14 mouse cellular contexts compared by ENCODE assay signal in genomic region chr13:69502863-69503262, GRCm38 (mm10).
"Had no signal": no experiment of that assay in that cellular context is flagged by ENCODE, and none has a peak within 500 bp of the region (broad histone marks: within the 10 kb centered on the region; RNA-seq: fewer than 3 reads in every experiment).

No protein-coding gene starts in this region.

- ATAC-seq: midbrain, embryonic 15.5 days had no signal

- H3K4me3 ChIP-seq: hindbrain, embryonic 15.5 days; left cerebral cortex, adult 2 months; limb, embryonic 12.5 days; lung, embryonic 15.5 days; megakaryocyte, embryonic 14.5 days; midbrain, embryonic 15.5 days; neural tube, embryonic 12.5 days had no signal

- H3K9ac ChIP-seq: hindbrain, embryonic 15.5 days; limb, embryonic 12.5 days; lung, embryonic 15.5 days; midbrain, embryonic 15.5 days; neural tube, embryonic 12.5 days had no signal

- H3K4me2 ChIP-seq: hindbrain, embryonic 15.5 days; limb, embryonic 12.5 days; lung, embryonic 15.5 days; midbrain, embryonic 11.5 days; midbrain, embryonic 15.5 days; neural tube, embryonic 12.5 days had no signal

- H3K4me1 ChIP-seq: hindbrain, embryonic 15.5 days; limb, embryonic 12.5 days; lung, embryonic 15.5 days; midbrain, embryonic 15.5 days; neural tube, embryonic 12.5 days had no signal

- H3K9me3 ChIP-seq: hindbrain, embryonic 15.5 days; limb, embryonic 12.5 days; lung, embryonic 15.5 days; megakaryocyte, embryonic 14.5 days; midbrain, embryonic 15.5 days; neural tube, embryonic 12.5 days had no signal

- H3K27ac ChIP-seq: hindbrain, embryonic 15.5 days; left cerebral cortex, adult 2 months; limb, embryonic 12.5 days; liver, embryonic 14.5 days; lung, embryonic 15.5 days; macrophage; midbrain, embryonic 15.5 days; neural tube, embryonic 12.5 days had no signal

- H3K27me3 ChIP-seq: hindbrain, embryonic 15.5 days; limb, embryonic 12.5 days; lung, embryonic 15.5 days; megakaryocyte, embryonic 14.5 days; midbrain, embryonic 15.5 days; neural tube, embryonic 12.5 days had no signal

- DNase-seq: lung, postnatal 14 days; spleen, adult 18-20 months; thymus, adult 18-20 months; thymus, postnatal 14 days had no signal
